Mouse (Mus musculus) megakaryocyte-erythroid progenitor cell, adult 5-6 weeks (primary cell): ENCODE measurements at regions not wholly inside any gene's neighbourhood (a gene's known extent, or its start where the extent isn't known, plus 50 kb on each side); places are given as distances from the start of the nearest gene placed in this dataset.
A peak's percentile ranks its signal among the peaks of the same experiment; 100 is the strongest.

Experiments
- ATAC-seq: replicated peaks from 2 replicates; pipeline ENCODE4 v1.8.0; 2016; ENCODE audit warnings: mild to moderate bottlenecking, inconsistent platforms; ENCODE audit not compliant: severe bottlenecking, poor library complexity, low FRiP score, low TSS enrichment

DNA sequence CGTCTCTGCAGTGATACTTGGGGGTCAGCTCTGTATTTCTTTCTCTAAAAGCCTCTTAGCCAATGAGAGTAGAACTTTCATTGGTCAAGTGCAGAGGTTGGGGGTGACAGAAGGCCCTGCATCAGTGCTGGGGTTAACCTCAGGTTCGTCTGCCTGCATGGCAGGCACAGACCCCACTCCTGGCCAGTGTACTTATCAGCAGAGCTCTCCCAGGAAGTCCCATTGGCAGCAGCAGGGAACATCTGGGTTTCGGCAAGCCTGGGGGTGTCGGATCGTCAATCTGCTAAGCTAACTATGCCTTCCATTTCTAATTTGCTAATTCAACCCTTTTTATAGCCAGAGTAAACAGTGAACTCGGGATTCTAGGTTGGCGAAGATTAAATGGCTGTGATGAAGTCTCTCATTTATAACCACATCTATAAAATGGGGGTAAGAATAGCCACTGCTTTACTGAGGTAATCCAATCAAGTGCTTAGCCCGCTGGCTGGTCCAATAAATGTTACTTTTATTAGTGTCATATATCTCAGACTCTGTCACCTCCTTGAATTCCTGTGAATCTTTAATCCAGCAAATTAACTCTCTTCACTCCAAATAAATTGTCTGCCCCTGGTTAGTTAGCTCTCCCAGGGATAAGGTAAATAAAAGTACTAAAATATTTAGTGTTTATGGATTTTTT is 135.5 kb upstream of the Mrps10 start:
- ATAC-seq, result no peak

DNA sequence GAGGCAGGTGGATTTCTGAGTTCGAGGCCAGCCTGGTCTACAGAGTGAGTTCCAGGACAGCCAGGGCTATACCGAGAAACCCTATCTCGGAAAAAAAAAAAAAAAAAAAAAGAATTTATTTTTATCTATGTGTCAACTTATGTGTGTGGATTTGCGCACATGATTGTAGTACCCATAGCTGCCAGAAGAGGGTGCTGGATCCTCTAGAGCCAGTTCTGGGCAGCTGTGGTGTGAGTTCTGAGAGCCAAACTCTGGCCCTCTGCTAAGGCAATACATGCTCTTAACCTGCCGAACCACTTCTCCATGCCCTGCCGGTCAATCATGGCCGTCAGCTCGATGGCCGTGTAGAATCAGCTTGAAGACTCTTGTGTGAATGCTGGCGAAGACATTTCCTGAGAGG is 138.0 kb upstream of the Mrps10 start:
- ATAC-seq, result no peak

DNA sequence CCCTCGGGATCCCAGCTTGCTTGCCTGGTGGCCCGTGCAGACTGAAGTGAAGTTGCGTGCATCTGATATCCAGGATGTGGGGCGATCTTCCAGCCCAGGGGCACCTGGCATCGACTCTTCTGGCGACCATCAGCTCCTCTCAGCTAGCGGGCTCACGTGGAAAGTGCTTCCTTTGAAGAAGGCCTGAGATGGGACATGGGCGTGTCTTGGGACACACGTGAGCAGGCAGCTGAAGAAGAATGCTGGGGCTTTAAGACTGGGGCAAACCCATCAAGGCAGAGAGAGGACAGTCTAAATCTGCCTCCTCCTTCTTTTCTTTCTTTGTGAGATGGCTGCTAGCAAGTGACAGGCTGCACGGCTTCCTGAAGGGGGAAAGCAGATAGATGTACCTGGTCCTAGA is 142.3 kb upstream of the Mrps10 start:
- no peak for ATAC-seq

DNA sequence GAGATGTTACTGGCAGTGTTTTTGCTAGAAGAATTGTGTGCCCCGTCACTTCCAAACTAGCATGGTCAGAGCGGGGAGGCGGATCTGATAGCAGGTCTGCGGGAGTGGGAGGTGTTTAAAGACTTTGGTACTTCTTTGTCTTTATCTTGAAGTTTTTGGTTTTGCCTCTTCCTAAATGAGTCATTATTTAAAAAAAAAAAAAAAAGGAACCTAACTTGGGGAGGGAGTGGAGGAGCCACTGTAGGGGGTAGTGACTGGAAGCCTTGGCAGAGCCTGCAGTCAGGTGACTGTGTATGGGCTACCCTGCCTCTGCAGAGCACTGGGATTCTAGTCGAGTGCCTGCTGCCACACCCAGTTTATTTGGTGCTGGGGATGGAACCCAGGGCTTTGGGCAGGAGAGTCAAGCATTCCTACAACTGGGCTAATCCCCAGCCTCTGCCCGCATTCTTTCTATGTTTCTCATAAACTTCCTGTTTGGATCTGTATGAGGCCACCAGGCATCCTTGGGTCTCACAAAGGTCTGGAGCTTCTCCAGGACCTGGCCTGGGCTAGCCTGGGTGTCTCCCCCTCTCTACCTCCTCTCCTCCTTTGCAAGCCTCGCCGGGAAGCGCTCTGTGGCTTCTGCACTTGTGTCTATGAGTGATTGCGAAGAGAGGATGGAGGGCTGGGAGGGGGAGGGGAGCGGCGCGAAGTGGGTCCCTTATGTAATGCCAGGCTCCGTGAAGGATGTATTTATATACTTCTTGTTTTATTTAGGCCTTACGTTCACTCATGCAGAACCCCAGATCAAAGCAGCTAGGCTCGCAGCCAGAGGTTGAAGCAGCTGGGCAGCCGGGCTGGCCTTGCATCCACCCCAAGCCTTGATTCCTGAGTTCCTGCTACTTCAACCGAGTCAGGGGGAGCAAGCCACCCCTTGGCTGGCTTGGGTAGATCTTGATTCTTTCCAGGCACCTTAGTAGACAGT is 143.1 kb upstream of the Mrps10 start:
- ATAC-seq, result peak; percentile 73

DNA sequence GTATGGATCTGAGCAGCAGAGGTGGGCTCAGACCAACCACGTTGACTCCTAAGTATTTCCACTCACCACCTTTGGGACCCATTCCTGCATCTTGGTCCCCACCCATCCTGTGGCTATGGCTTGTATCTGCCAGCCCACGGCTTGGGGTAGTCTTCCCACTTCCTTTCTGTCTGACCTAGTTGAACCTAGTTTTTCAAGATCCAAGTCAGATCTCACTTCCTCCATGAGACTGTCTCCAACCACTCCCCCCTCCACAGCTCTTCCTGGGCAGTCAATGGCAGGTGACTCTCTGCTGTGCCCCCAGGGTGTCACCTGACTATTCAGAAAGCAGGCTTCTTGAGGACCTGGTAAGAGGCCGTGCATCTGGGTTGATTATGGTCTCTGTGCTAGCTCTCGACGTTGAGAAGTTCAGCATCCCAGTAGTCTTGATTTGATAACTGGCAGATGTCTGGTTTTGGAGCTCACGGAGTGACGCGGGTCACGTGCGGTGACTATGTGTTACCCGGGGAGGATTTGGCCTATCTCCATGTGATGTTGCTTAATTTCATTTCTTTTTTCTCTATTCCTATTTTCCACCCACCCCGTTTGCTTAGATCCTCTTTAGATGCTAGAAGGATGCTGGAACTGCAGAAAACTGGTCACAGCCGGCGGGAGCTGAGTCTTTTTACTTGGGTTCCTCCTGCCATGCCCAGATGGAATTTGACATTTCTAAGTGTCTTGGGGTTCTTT is 147.5 kb upstream of the Mrps10 start:
- ATAC-seq, result no peak

DNA sequence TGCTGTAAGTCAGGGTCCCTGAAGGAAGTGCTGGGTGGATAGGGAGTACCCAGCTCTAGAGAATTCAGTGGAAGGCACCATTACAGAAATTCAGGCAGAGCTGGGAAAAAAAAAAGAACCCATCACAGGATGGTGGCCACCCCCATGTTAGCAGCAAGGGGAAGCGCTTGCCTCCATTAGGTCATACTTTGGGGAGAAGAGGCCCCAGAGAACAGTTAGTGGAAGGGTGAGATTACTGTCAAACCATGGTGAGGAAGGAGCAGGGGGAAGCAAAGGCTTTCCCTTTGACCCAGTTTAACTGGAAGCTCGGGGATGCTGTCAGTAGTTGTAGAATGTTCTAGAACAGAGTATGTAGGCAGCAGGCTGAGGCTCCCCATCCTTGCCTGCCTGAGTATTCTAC is 148.8 kb upstream of the Mrps10 start:
- no peak for ATAC-seq

DNA sequence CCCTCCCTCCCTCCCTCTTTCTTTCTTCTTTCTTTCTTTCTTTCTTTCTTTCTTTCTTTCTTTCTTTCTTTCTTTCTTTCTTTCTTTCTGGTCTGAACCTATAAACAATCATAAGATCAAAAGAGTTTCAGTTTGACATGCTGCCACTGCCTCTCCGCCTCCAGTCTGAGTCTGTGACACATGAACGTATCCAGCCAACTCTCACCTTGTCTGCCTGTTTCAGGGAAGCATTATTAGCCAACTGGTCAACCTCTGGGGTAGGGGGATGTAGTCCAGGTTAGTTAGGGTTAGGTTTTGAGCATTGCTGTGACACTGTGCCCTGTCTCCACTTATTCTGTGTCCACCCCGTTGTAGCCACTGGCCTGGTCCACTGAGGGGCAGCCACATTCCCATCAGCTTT is 152.2 kb upstream of the Mrps10 start:
- no peak for ATAC-seq

DNA sequence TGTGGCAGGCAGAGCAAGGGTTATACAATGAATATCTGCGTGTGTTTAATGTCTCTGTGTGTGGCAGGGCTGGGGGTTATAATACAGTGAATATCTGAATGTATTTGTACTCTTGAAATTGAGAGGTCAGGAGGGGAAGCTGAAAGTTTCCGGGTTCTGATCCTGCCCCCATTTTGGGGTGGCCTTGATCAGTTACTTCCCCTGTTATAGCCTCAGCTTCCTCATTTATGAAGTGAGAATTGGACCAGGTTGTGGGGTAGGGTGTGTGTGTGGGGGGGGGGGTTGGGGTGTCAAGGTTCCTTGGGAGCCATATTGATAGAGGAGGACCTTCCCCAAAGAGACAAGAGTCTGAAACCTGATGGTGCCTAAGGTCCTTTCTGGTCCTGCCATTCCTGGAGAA is 152.8 kb upstream of the Mrps10 start:
- no peak for ATAC-seq

DNA sequence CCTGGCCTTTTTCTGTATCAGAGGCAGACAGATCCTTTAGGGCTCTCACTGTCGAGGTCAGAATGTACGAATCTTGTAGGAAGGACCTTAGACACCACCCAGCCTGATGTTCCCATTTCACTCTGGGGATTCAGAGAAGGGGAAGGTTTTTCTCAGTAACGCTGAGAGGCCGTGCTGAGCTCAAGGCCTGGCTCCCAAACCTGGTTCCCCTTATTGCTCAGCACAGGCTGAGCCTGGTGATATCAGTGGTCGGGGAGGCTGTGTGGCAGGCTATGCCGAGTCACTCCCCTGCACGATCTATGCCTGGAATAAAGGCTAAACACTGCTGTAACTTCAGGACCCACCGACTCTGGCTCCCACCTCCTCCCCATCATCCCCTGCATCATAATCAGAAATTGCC is 154.6 kb upstream of the Mrps10 start:
- 0 out of 2 replicates have a peak, but pooled peaks have one; percentile 41 for ATAC-seq

DNA sequence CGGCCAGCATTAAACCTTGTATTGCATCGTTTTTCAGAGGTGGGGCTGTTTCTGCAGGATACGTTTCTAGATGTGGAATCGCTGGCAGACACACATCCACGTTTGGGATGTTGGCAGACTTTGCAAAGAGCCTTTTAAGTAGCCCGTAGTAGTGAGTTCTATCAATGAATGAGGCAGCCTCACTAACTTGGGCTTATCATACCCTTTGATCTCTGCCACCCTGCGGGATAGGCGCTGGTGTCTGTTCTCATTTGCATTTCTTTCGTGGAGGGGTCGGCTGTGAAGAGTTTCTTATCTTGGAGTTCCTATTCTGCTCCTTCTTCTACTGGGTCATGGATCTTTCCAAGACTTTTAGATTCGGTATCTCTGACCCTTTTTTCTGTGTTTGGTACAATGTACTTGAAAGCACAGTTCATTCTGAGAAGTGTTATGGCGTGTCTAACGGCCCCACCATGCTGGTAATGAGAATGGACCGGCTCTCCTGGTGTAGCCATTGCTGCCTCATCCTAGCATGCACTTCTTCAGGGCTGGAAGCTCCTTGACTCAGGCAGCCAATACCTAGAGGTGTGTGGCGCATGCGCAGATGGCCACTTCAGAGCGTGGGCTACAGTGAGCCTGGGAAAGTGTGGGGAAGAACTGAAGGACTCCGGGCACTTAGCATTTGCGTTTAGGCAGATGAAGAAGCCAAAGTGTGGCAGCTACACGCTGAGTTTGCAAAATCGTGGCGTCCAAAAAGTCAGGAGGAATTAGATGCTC is 158.1 kb upstream of the Mrps10 start:
- no peak for ATAC-seq

DNA sequence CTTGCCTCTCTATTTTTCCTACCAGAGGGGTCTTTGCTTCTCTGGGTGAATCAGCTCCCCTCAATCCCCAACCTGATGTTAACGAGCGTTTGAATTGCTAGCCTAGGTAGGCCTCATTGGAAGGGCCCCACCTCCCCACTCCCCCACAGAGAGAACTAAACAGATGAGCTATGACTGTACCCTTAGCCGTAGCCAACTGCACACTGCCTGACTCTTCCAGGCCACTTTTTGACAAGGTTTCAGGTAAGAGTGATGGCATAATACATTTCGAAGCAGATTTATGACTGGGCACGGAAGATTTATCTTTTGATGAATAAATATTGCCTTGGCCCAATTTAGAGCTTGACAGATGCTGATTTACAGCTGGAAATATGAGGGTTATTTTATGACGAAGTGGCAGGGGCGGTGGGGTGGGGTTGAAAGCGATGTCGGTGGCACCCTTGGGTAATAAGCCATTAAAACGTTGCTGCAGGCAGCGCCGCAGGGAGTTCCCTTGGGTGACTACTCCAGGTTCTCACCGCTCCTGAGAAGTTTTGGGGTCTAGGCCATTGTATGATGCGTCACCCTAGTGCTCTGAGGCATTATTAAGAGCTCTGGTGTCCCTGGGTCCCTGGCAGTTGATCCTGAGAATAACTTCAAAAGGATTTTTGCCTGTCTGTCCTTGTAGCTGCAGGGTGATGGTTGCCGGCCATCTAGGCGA is 159.7 kb upstream of the Mrps10 start:
- no peak for ATAC-seq

DNA sequence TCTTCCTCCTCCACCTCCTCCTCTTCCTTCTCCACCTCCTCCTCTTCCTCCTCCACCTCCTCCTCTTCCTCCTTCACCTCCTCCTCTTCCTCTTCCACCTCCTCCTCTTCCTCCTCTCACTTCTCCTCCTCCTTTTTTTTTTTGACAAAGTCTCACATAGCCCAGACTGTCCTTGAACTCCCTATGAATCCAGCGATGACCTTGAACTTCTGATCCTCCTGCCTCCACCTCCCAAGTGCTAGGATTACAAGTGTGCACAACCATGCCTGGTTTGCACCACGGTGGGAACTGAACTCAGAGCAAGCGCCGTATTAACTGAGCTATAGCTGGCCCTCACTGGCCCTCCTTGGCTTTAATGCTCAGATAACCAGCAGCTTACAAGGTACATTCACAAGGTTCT is 161.2 kb upstream of the Mrps10 start:
- ATAC-seq, result no peak

DNA sequence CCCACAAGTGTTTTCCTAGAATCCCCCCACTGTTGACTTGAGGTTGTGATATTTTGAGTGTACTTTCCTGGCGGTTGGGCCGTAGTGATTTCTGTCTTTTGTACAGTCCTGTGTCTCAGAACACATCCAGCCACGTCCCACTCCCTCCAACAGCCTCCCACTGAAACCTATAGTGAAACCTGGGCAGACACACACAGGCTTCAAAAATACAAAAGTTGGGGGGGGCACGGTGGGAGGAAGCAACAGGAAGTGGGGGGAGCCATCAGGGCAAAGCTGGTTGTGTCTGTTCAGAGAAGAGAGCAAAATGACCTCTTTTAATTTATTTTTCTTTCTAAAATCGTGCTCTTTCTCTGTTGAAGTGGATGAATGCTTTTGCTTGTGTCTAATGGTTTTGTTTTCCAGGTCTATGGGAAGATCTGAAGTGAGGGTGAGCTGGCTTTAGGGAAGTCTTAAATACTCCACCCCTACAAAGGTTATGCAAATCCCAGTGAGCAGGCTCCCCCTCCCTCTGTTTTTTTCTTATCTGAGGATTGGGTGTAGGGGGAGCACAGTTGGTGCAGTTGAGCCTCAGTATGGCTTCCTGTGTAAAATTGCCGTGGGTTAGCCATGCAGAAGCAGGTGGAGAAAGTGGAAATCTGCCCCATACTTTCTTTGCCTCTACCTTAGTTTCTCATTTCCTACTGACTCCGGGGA is 164.1 kb upstream of the Mrps10 start:
- ATAC-seq, result 0 out of 2 replicates have a peak, but pooled peaks have one; percentile 61

DNA sequence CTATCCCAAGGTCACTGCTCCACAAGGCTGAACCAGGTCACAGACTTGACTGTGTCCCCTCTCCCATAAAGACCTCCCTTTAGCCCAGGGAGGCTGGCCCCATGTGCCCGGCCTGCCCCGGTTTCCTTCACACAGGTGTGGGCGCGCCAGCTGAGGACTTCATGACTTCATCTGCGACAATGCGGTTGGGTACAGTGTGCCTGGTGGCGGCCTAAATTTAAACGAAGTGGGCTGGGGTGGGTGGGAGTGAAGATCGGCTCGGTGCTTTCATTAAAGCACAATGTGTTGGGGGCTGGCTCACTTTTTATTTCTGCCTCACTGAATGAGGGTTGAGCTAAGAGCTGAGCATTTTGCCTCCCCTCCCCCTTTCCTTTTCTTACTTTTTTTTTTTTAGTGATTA is 169.5 kb upstream of the Mrps10 start:
- no peak for ATAC-seq

DNA sequence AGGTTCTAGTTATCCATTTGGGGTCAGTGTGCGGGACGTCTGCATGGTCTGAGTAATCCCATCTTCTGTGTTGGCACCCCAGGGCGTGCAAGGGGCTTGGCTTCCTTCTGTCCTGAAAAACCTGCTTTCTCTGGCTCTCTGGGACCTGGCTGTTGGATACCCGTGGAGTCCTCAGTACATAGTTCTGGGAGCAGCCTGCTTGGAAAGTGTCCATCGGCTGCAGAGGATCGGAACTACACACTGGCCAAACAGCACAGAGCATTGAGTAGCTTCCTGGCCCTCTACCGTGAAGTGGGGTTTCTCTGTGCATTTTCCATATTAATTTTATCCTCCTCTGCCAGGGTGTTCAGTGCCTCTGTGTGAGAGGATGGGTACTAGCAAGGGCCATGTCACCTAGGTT is 170.7 kb upstream of the Mrps10 start:
- ATAC-seq, result no peak

DNA sequence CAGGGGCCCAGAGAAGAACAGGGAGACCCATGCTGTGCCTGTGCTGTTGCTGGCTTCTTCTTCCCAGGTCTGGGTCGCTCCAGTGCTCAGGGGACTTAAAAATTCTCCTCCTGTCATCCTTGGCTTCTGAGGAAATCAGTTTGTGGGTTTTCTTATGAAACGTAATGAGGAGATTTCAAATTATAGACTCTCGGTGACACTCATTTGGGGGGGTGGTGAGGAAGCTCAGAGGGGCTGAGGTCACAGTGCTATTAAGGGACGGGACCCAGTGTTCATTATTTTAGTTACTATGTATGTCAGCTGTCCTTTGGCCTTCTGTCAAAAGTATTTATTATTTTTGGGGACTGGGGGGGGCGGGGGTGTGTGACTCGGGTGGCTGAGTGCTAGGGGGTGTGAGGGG is 171.7 kb upstream of the Mrps10 start:
- no peak for ATAC-seq

DNA sequence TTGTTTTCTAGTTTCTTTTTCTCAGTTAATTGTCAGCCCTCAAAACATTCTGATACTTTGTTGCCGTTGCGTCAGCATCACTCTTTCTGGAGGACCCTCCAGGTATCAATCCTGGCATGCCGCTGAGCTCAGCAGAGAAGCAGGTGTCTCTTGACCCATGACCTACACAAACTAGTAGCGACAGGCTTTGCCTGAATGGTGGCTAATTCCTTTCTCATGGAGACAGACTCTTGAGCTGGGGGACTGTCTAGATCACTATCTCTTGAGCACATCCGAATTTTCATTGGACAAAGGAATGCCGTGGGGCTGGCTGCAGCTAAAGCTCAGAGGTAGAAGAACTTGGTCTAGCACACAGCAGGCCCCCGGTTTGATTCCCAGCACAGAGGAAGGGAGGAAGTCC is 172.7 kb upstream of the Mrps10 start:
- ATAC-seq, result no peak

DNA sequence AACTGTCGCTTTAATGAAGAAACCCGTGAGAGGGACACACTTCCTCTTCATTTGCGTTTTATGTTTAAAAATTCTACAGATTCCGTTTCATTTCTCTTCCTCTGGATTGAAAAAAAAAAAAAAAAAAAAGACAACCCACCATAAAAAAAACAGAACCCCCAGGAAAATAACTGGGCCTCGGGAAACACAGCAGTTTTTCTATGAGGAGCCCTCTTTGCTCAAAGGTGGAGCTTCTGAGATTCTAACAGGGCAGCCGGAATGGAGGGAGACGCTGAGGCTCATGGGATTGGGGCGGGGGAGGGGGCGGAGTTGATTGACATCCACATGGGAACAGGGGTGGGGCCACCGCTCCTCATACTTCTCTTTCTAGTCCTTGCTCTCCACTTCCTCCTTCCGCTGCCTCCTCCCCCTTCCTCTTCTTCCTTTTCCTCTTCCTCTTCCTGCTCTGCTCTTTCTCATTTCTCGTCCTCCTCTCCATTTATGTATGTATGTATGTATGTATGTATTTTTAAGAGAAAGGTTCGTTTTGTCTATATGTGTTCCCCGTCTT is 174.1 kb upstream of the Mrps10 start:
- no peak for ATAC-seq
